Comparison of ENCODE assay signal across 8 mouse cellular contexts in genomic region chr19:37955425-37956001, GRCm38 (mm10).
DNase-seq lines count a peak whose midpoint lies in the region; ATAC-seq and TF ChIP-seq lines count a peak whose summit lies in the region.

No protein-coding gene starts in this region.

- 34% methylated on average over 7 of the region's 7 CpGs for WGBS in limb, embryonic 14.5 days

- no peak overlapping the region for H3ac ChIP-seq in myocyte (ENCODE audit: control insufficient read depth, insufficient read length)

- no peak for TF ChIP-seq POLR2A in limb, embryonic 14.5 days (IDR thresholded peaks at IDR 0.05; ENCODE audit: borderline replicate concordance, extremely low read depth, insufficient read depth, insufficient read length)
- no peak for TF ChIP-seq POLR2A in myocyte (IDR thresholded peaks at IDR 0.05; ENCODE audit: insufficient read length, low read depth)

- no peak overlapping the region for H3K9ac ChIP-seq in limb, embryonic 14.5 days (ENCODE audit: low read depth, low read length, severe bottlenecking)

- no peak overlapping the region for H3K4me3 ChIP-seq in limb, embryonic 14.5 days (replicated peaks; ENCODE audit: low read length)
- H3K4me3 ChIP-seq in myocyte: no peak overlapping the region

- H3K4me1 ChIP-seq in limb, embryonic 14.5 days (ENCODE audit: control insufficient read depth, insufficient read depth, low read length): no peaks in the 10 kb centered on the region

- DNase-seq in 3134 (ENCODE audit: extremely low read depth, insufficient read length, low spot score): peak; percentile 71
- peak; percentile 87 for DNase-seq in adrenal gland, adult 2 months
- peak; percentile 58 for DNase-seq in embryo, embryonic 11.5 days (ENCODE audit: low read depth, low spot score)
- peak; percentile 82 to 91 for DNase-seq in heart, adult 18-20 months
- DNase-seq in kidney, adult 9 months: peak; percentile 84
- peak; percentile 87 for DNase-seq in limb, embryonic 14.5 days (ENCODE audit: low spot score)
- DNase-seq in splenic B cell, adult 2 months (ENCODE audit: low read depth, low spot score): peak; percentile 90

- H3K4me2 ChIP-seq in limb, embryonic 14.5 days (replicated peaks; ENCODE audit: low read depth, low read length, severe bottlenecking): no peak overlapping the region
- peak overlapping the region; percentile 63 for H3K4me2 ChIP-seq in myocyte (ENCODE audit: low read depth)

- peaks cover 9% of the 10 kb centered on the region for H3K36me3 ChIP-seq in limb, embryonic 14.5 days (ENCODE audit: control insufficient read depth, insufficient read depth, low read length)
- H3K36me3 ChIP-seq in myocyte (ENCODE audit: control insufficient read depth, insufficient read depth): peaks cover 44% of the 10 kb centered on the region
- H3K36me3 ChIP-seq in splenic B cell, adult 2 months (ENCODE audit: control insufficient read depth, insufficient read depth, low read length, poor library complexity, severe bottlenecking): no peaks in the 10 kb centered on the region

- peak; percentile 74; the same call in 1 of the 2 replicates for ATAC-seq in limb, embryonic 14.5 days (ENCODE audit: low FRiP score, low read depth)

- H3K9me3 ChIP-seq in limb, embryonic 14.5 days (ENCODE audit: control insufficient read depth, low read length): no peaks in the 10 kb centered on the region

- H3K27me3 ChIP-seq in limb, embryonic 14.5 days (ENCODE audit: control insufficient read depth, insufficient read depth, low read length): no peaks in the 10 kb centered on the region
- H3K27me3 ChIP-seq in myocyte (ENCODE audit: control insufficient read depth, insufficient read depth, insufficient read length): no peaks in the 10 kb centered on the region
- no peaks in the 10 kb centered on the region for H3K27me3 ChIP-seq in splenic B cell, adult 2 months (ENCODE audit: control insufficient read depth, insufficient read depth, low read length, poor library complexity, severe bottlenecking)

- no peak overlapping the region for H3K27ac ChIP-seq in limb, embryonic 14.5 days (replicated peaks; ENCODE audit: low read depth, low read length)

- no peaks in the 10 kb centered on the region for H3K79me2 ChIP-seq in myocyte (ENCODE audit: control insufficient read depth, insufficient read depth)

TF ChIP-seq in myocyte, 11 proteins besides CTCF, POLR2A, EP300 and RAD21:
- TF ChIP-seq MYOD1 (IDR thresholded peaks at IDR 0.05; ENCODE audit: control insufficient read depth in 1 of 3, insufficient read length in 2 of 3, low read depth in 2 of 3) (no peak), CEBPB (IDR thresholded peaks at IDR 0.05; ENCODE audit: insufficient read depth, poor library complexity, severe bottlenecking) (no peak), MYOG (IDR thresholded peaks at IDR 0.05; ENCODE audit: control insufficient read depth in 1 of 3, insufficient read depth in 1 of 3, insufficient read length in 2 of 3, low read depth in 2 of 3) (no peak), USF1 (IDR thresholded peaks at IDR 0.05; ENCODE audit: low read depth) (no peak), TCF3 (IDR thresholded peaks at IDR 0.05; ENCODE audit: insufficient read length, low read depth) (no peak), E2F4 (IDR thresholded peaks at IDR 0.05; ENCODE audit: insufficient read depth) (no peak), SRF (IDR thresholded peaks at IDR 0.05; ENCODE audit: control insufficient read depth, insufficient read length, low read depth) (no peak), MAX (IDR thresholded peaks at IDR 0.05; ENCODE audit: low read depth) (no peak)
TF ChIP-seq in myocyte: peak in this region for 0.
